Comparison of ENCODE assay signal across 25 mouse cellular contexts in the genomic region with DNA sequence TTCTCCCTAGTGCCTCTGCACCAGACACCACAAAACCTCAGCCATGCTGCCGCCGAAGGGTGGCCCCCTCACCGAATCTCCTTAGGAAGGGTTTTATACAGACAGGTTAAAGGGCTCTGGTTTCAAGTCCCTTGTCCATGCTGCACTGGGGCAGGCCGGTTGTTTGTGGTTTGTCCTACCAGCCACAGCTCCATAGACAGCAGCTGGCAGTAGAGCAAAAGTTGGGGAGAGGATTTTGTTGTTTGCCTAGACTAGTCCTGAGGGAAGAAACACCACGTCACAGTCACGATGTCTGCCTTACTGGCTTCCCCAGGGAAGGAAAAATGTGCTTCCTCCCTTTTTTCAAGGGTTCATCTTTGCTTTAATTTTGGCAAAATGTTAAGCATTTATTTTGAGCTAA.
"Had no signal": no experiment of that assay in that cellular context is flagged by ENCODE, and none has a peak within 500 bp of the region (broad histone marks: within the 10 kb centered on the region; RNA-seq: fewer than 3 reads in every experiment).

No protein-coding gene starts in this region.

- H3K9me3 ChIP-seq: heart, embryonic 13.5 days; heart, embryonic 15.5 days; hindbrain, embryonic 13.5 days; hindbrain, embryonic 15.5 days; kidney, embryonic 15.5 days; limb, embryonic 13.5 days; limb, embryonic 15.5 days had no signal

- H3K9ac ChIP-seq: heart, embryonic 13.5 days; heart, embryonic 15.5 days; hindbrain, embryonic 13.5 days; hindbrain, embryonic 15.5 days; kidney, embryonic 15.5 days; limb, embryonic 13.5 days; limb, embryonic 15.5 days had no signal

- H3K4me3 ChIP-seq: heart, adult 2 months; heart, embryonic 13.5 days; heart, embryonic 15.5 days; hindbrain, embryonic 13.5 days; hindbrain, embryonic 15.5 days; kidney, embryonic 15.5 days; limb, embryonic 13.5 days; limb, embryonic 15.5 days had no signal

- H3K27me3 ChIP-seq: heart, embryonic 13.5 days; heart, embryonic 15.5 days; hindbrain, embryonic 13.5 days; hindbrain, embryonic 15.5 days; kidney, embryonic 15.5 days; limb, embryonic 13.5 days; limb, embryonic 15.5 days had no signal

- H3K27ac ChIP-seq: heart, adult 2 months; heart, embryonic 13.5 days; heart, embryonic 15.5 days; hindbrain, embryonic 13.5 days; hindbrain, embryonic 15.5 days; hindbrain, postnatal 0 days; kidney, embryonic 15.5 days; kidney, postnatal 0 days; limb, embryonic 13.5 days; limb, embryonic 15.5 days had no signal

- DNase-seq: gastrocnemius, postnatal 14 days; gastrocnemius, postnatal 36 days; heart, adult 11 months; heart, adult 2 months; heart, postnatal 14 days; heart, postnatal 36 days; kidney, adult 11 months; kidney, adult 2 months; kidney, adult 9 months; kidney, postnatal 14 days; kidney, postnatal 36 days; layer of hippocampus, adult 9-11 months; layer of hippocampus, postnatal 36 days; left cerebral cortex, postnatal 4 days had no signal

- H3K4me1 ChIP-seq: hindbrain, embryonic 13.5 days; hindbrain, embryonic 15.5 days; kidney, embryonic 15.5 days; limb, embryonic 13.5 days; limb, embryonic 15.5 days had no signal

- H3K4me2 ChIP-seq: heart, embryonic 11.5 days; heart, embryonic 13.5 days; heart, embryonic 15.5 days; hindbrain, embryonic 13.5 days; hindbrain, embryonic 15.5 days; kidney, embryonic 15.5 days; limb, embryonic 13.5 days; limb, embryonic 15.5 days had no signal

- ATAC-seq: hindbrain, postnatal 0 days; intestine, embryonic 16.5 days had no signal
